Mouse (Mus musculus): ENCODE data around the gene Hivep3. TPM values are rescaled to one million over a fixed set of nuclear protein-coding genes. Genes with fewer than 3 reads are reported as not detected.

The Hivep3 gene
- polyA plus RNA-seq, 1 experiment from 2014 or later: 6.2 TPM

DNA sequence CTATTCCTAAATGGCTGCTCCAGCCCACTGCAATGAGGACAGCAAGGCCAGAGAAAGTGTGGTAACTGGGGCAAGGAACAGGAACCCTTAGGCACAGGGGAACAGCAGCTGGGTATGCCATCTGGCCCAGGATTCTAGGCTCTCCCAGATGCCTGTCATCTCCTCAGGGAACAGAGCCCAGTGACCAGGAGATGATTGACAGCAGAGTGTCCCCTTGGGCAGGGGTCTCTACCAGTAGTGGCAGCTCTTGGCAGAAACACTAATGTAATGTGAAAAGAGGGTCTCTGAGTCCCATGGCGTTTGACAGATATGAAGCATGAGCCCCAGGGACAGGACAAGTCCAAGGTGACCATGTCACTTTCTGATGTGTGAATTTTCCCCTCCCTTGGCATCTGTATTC is 217.5 kb downstream of the Hivep3 start:
- Histone ChIP-seq H3K9me3 (ENCODE audit: control insufficient read depth, low read length) (no peaks in the 10 kb centered on the region), H3K4me3 (ENCODE audit: low read depth, low read length) (no peak overlapping the region), H3K4me1 (replicated peaks; ENCODE audit: control insufficient read depth, insufficient read depth, low read length) (peaks cover 9% of the 10 kb centered on the region; the same call in 1 of the 2 replicates), H3K4me2 (ENCODE audit: low read length) (no peak overlapping the region), H3K36me3 (ENCODE audit: control insufficient read depth, insufficient read depth, low read length) (no peaks in the 10 kb centered on the region), H3K27ac (ENCODE audit: low read depth) (no peak overlapping the region), H3K9ac (ENCODE audit: low read length) (no peak overlapping the region), H3K27me3 (replicated peaks; ENCODE audit: control insufficient read depth, insufficient read depth, low read length) (no peaks in the 10 kb centered on the region)
- 82% methylated on average over 1 of the region's 1 CpGs for WGBS
- no peak for ATAC-seq (replicated peaks; ENCODE audit: low FRiP score, low TSS enrichment, low read depth)
- DNase-seq (ENCODE audit: low spot score): no peak

DNA sequence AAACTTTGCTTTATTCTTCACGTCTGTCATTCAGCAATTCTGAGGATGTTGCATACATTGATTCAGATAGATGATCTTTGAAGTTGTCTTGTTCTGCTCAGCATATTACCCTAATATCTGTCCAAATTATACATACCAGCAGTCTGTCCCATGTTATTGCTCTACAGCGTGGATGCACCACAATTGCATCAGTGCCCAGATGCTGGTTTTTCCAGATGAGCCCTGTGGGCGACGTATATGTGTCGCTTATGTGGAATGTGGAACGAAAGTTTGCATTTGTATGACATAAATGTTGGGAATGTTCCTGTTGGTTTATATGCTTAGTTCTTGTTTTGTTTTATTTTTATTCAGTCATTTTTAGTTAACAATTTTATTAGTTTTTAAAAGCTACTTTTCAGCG is 221.4 kb downstream of the Hivep3 start:
- no peaks in the 10 kb centered on the region for H3K36me3 ChIP-seq (ENCODE audit: control insufficient read depth, insufficient read depth, low read length)
- WGBS: 84% methylated on average over 7 of the region's 7 CpGs
- ATAC-seq (replicated peaks; ENCODE audit: low FRiP score, low TSS enrichment, low read depth) (no peak), DNase-seq (ENCODE audit: low spot score) (no peak)
- H3K4me1 ChIP-seq (replicated peaks; ENCODE audit: control insufficient read depth, insufficient read depth, low read length): peaks cover 6% of the 10 kb centered on the region; the same call in 1 of the 2 replicates
- H3K9ac ChIP-seq (ENCODE audit: low read length): no peak overlapping the region
- no peak overlapping the region for H3K4me2 ChIP-seq (ENCODE audit: low read length)
- H3K27me3 ChIP-seq (replicated peaks; ENCODE audit: control insufficient read depth, insufficient read depth, low read length): no peaks in the 10 kb centered on the region
- no peak overlapping the region for H3K4me3 ChIP-seq (ENCODE audit: low read depth, low read length)
- no peaks in the 10 kb centered on the region for H3K9me3 ChIP-seq (ENCODE audit: control insufficient read depth, low read length)
- H3K27ac ChIP-seq (ENCODE audit: low read depth): no peak overlapping the region

DNA sequence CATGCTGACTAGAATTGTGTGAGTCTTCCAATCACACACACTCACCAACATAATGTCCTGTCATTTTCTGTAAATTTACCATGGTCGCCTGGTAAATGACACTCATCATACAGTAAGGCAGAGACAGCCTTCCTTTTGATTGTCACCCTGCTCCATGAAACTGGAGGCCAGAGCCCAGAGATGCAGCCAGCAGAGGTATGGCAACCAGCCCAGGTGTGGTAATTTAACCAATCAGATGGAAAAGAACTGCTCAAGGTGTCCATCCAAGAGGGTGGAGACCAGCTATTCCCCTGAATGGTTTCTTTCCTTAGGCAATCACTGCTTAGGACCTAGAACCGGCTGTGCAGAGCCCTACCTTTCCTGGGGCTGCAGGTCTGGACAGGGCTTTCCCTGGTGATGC is 224.4 kb downstream of the Hivep3 start:
- no peaks in the 10 kb centered on the region for H3K27me3 ChIP-seq (replicated peaks; ENCODE audit: control insufficient read depth, insufficient read depth, low read length)
- no peaks in the 10 kb centered on the region for H3K9me3 ChIP-seq (ENCODE audit: control insufficient read depth, low read length)
- no peaks in the 10 kb centered on the region for H3K36me3 ChIP-seq (ENCODE audit: control insufficient read depth, insufficient read depth, low read length)
- H3K4me1 ChIP-seq (replicated peaks; ENCODE audit: control insufficient read depth, insufficient read depth, low read length): peaks cover 6% of the 10 kb centered on the region; the same call in 1 of the 2 replicates
- WGBS: 77% methylated on average over 2 of the region's 2 CpGs
- H3K27ac ChIP-seq (ENCODE audit: low read depth): no peak overlapping the region
- DNase-seq (ENCODE audit: low spot score): no peak
- H3K4me3 ChIP-seq (ENCODE audit: low read depth, low read length): no peak overlapping the region
- no peak for ATAC-seq (replicated peaks; ENCODE audit: low FRiP score, low TSS enrichment, low read depth)
- H3K4me2 ChIP-seq (ENCODE audit: low read length): no peak overlapping the region
- H3K9ac ChIP-seq (ENCODE audit: low read length): no peak overlapping the region

DNA sequence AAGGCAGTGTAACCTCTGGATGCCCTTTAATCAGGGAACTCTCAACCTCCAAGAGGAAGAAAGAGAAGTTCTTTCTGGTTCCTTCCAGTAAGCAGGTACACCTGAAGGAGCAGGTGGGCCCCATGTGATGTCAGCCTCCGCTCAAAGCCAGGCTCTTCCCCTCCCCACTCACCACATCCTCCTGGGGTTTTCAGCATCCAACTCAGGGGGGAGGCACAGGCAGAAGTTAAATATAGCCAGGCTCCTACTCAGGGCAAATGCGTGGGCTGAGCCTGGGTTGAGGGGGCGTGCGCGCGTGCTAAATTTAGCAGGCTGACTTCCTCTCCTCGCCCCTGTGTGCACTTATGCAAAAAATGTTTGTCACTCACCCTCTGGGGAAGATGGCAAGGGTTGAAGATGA is 225.7 kb downstream of the Hivep3 start:
- no peaks in the 10 kb centered on the region for H3K36me3 ChIP-seq (ENCODE audit: control insufficient read depth, insufficient read depth, low read length)
- no peak overlapping the region for H3K9ac ChIP-seq (ENCODE audit: low read length)
- H3K4me2 ChIP-seq (ENCODE audit: low read length): no peak overlapping the region
- H3K27me3 ChIP-seq (replicated peaks; ENCODE audit: control insufficient read depth, insufficient read depth, low read length): no peaks in the 10 kb centered on the region
- WGBS: 49% methylated on average over 7 of the region's 7 CpGs
- 0 out of 2 replicates have a peak, but pooled peaks cover 3% of the 10 kb centered on the region for H3K4me1 ChIP-seq (replicated peaks; ENCODE audit: control insufficient read depth, insufficient read depth, low read length)
- no peak for DNase-seq (ENCODE audit: low spot score)
- no peak overlapping the region for H3K27ac ChIP-seq (ENCODE audit: low read depth)
- no peaks in the 10 kb centered on the region for H3K9me3 ChIP-seq (ENCODE audit: control insufficient read depth, low read length)
- H3K4me3 ChIP-seq (ENCODE audit: low read depth, low read length): no peak overlapping the region
- no peak for ATAC-seq (replicated peaks; ENCODE audit: low FRiP score, low TSS enrichment, low read depth)

DNA sequence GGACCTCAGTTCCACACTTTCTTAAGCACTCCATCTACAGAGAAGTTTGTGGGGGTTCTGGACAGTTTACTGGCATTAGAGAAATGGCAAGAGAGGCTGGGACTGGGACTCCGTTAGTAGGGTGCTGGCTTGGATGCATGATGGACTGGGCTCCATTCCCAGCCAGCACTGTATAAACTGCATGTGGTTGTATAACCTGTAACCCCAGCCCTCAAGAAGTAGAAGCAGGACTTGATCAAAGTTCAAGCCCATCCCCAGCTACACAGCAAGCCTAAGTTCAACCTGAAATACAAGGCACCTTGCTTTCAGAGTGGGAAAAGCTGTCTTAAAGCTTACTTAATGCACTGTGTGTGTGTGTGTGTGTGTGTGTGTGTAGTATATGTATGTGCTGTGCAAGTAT is 226.3 kb downstream of the Hivep3 start:
- DNase-seq (ENCODE audit: low spot score): no peak
- WGBS: 74% methylated on average over 1 of the region's 1 CpGs

DNA sequence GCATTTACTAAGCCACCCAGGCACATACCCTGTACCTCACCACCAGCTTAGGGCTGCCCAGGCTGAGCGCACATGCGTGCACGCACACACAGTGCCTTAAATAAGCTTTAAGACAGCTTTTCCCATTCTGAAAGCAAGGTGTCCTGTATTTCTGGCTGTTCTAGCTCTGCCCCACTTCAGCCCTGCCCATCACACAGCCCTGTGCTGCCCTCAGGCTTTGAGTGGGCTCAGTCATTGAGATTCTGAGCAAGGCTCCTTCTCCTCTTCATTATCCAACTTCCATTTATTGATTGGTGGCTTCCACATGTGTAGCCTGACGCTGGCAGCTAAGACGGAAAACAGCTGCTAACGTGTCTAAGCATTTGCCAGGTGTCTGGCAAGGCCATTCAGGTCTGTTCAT is 226.9 kb downstream of the Hivep3 start:
- H3K27me3 ChIP-seq (replicated peaks; ENCODE audit: control insufficient read depth, insufficient read depth, low read length): no peaks in the 10 kb centered on the region
- H3K4me1 ChIP-seq (replicated peaks; ENCODE audit: control insufficient read depth, insufficient read depth, low read length): 0 out of 2 replicates have a peak, but pooled peaks cover 3% of the 10 kb centered on the region
- H3K4me3 ChIP-seq (ENCODE audit: low read depth, low read length): no peak overlapping the region
- no peaks in the 10 kb centered on the region for H3K9me3 ChIP-seq (ENCODE audit: control insufficient read depth, low read length)
- no peak for DNase-seq (ENCODE audit: low spot score)
- H3K9ac ChIP-seq (ENCODE audit: low read length): no peak overlapping the region
- H3K36me3 ChIP-seq (ENCODE audit: control insufficient read depth, insufficient read depth, low read length): no peaks in the 10 kb centered on the region
- no peak overlapping the region for H3K4me2 ChIP-seq (ENCODE audit: low read length)
- no peak for ATAC-seq (replicated peaks; ENCODE audit: low FRiP score, low TSS enrichment, low read depth)
- H3K27ac ChIP-seq (ENCODE audit: low read depth): no peak overlapping the region
- 71% methylated on average over 6 of the region's 6 CpGs for WGBS

More for the DNA sequence above, 226.3 kb downstream of the Hivep3 start:
- Histone ChIP-seq H3K4me1 (replicated peaks; ENCODE audit: control insufficient read depth, insufficient read depth, low read length) (0 out of 2 replicates have a peak, but pooled peaks cover 3% of the 10 kb centered on the region), H3K4me2 (ENCODE audit: low read length) (no peak overlapping the region), H3K4me3 (ENCODE audit: low read depth, low read length) (no peak overlapping the region), H3K9me3 (ENCODE audit: control insufficient read depth, low read length) (no peaks in the 10 kb centered on the region), H3K9ac (ENCODE audit: low read length) (no peak overlapping the region), H3K27ac (ENCODE audit: low read depth) (no peak overlapping the region), H3K27me3 (replicated peaks; ENCODE audit: control insufficient read depth, insufficient read depth, low read length) (no peaks in the 10 kb centered on the region), H3K36me3 (ENCODE audit: control insufficient read depth, insufficient read depth, low read length) (no peaks in the 10 kb centered on the region)
- ATAC-seq (replicated peaks; ENCODE audit: low FRiP score, low TSS enrichment, low read depth): no peak

DNA sequence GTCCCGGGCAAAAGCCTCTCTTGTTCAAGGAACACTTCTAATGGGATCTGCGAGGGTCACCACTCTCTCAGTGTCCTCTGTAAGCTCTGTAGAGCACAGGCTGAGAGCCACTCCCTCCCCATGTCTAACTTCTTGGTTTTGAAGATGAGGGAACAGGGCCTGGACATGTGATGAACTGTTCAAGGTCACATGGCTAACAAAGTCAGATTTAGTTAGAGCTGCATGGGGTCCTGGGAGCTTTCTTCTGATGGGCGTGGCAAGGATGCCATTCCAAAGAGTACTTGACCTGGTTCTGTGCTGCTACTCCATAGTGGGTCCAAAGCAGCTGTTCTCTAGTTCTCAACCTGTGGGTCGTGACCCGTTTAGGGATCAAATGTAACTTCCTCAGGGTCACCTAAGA is 227.6 kb downstream of the Hivep3 start:
- Histone ChIP-seq H3K27ac (ENCODE audit: low read depth) (no peak overlapping the region), H3K36me3 (ENCODE audit: control insufficient read depth, insufficient read depth, low read length) (no peaks in the 10 kb centered on the region), H3K4me1 (replicated peaks; ENCODE audit: control insufficient read depth, insufficient read depth, low read length) (0 out of 2 replicates have a peak, but pooled peaks cover 3% of the 10 kb centered on the region), H3K27me3 (replicated peaks; ENCODE audit: control insufficient read depth, insufficient read depth, low read length) (no peaks in the 10 kb centered on the region), H3K4me3 (ENCODE audit: low read depth, low read length) (no peak overlapping the region), H3K9me3 (ENCODE audit: control insufficient read depth, low read length) (no peaks in the 10 kb centered on the region), H3K9ac (ENCODE audit: low read length) (no peak overlapping the region), H3K4me2 (ENCODE audit: low read length) (no peak overlapping the region)
- DNase-seq (ENCODE audit: low spot score): no peak
- WGBS: 83% methylated on average over 5 of the region's 5 CpGs
- no peak for ATAC-seq (replicated peaks; ENCODE audit: low FRiP score, low TSS enrichment, low read depth)

DNA sequence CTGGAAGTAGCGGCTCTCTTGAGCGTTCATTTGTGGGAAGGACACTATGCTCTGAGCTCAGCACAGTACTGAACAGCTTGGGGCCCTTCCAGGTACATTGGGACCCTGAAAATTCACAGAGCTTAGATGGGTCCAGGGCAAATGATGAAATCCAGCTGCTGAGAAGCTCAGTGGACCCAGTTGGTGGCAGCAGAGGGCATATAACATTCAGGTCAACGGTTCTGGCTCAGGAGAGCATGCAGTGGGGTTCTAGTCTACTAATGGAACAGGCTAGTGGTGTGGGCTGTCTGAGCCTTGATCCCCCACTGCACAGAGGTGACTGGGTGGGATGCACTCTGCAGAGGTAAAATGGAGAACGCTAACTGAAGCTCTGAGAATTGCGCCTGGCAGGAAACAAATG is 228.5 kb downstream of the Hivep3 start:
- no peaks in the 10 kb centered on the region for H3K36me3 ChIP-seq (ENCODE audit: control insufficient read depth, insufficient read depth, low read length)
- H3K4me2 ChIP-seq (ENCODE audit: low read length): no peak overlapping the region
- H3K4me3 ChIP-seq (ENCODE audit: low read depth, low read length): no peak overlapping the region
- no peak overlapping the region for H3K9ac ChIP-seq (ENCODE audit: low read length)
- 78% methylated on average over 5 of the region's 5 CpGs for WGBS
- 0 out of 2 replicates have a peak, but pooled peaks cover 3% of the 10 kb centered on the region for H3K4me1 ChIP-seq (replicated peaks; ENCODE audit: control insufficient read depth, insufficient read depth, low read length)
- DNase-seq (ENCODE audit: low spot score) (no peak), ATAC-seq (replicated peaks; ENCODE audit: low FRiP score, low TSS enrichment, low read depth) (no peak)
- no peak overlapping the region for H3K27ac ChIP-seq (ENCODE audit: low read depth)
- no peaks in the 10 kb centered on the region for H3K27me3 ChIP-seq (replicated peaks; ENCODE audit: control insufficient read depth, insufficient read depth, low read length)
- no peaks in the 10 kb centered on the region for H3K9me3 ChIP-seq (ENCODE audit: control insufficient read depth, low read length)
